ENCODE assay signal across 8 mouse cellular contexts in the genomic region with DNA sequence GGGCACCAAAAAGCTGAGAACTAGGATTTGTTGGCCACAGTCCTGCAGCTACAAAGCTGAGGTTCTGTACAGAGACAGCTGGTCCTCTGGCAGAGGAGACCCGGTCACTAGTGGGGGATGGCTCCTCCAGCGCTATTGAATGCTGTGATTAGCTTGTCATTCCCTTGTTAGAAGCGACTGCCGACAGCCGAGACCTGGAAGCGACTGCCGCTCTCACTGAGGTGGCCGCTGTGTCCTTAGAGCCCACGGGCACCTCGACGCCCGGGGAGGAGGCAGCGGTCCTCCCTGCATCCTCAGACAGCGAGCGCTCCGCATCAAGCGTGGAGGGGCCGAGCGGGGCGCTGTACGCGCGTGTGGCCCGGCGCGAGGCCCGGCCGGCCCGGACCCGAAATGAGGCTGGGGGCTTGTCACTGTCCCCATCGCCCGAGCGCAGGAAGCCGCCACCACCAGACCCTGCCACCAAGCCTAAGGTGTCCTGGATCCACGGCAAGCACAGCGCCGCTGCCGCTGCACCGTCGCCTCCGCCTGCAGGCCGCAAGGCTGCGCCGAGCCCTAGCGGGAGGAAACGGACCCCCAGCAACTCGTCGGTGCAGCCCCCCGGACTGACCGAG. TPM values are rescaled to one million over a fixed set of nuclear protein-coding genes. Genes with fewer than 3 reads are reported as not detected.
A peak's percentile ranks its signal among the peaks of the same experiment; 100 is the strongest.
DNase-seq lines count a peak whose midpoint lies in the region; ATAC-seq and TF ChIP-seq lines count a peak whose summit lies in the region.

No protein-coding gene starts in this region.

- H3K9me3 ChIP-seq in kidney, embryonic 14.5 days (ENCODE audit: control insufficient read depth, low read length): no peaks in the 10 kb centered on the region
- no peaks in the 10 kb centered on the region for H3K9me3 ChIP-seq in ES-Bruce4 (replicated peaks; ENCODE audit: control insufficient read depth, insufficient read depth, low read length, poor library complexity, severe bottlenecking)
- no peaks in the 10 kb centered on the region for H3K9me3 ChIP-seq in embryonic facial prominence, embryonic 11.5 days (replicated peaks; ENCODE audit: control insufficient read depth, low read length)
- H3K9me3 ChIP-seq in hindbrain, postnatal 0 days (ENCODE audit: low read length): no peaks in the 10 kb centered on the region
- no peaks in the 10 kb centered on the region for H3K9me3 ChIP-seq in midbrain, embryonic 12.5 days

- peak overlapping the region; percentile 73 for H3K9ac ChIP-seq in kidney, embryonic 14.5 days (ENCODE audit: low read depth, low read length)
- H3K9ac ChIP-seq in ES-Bruce4 (ENCODE audit: low read depth, poor library complexity, severe bottlenecking): peak overlapping the region; percentile 78
- peak overlapping the region; percentile 71 for H3K9ac ChIP-seq in embryonic facial prominence, embryonic 11.5 days (replicated peaks; ENCODE audit: low read length)
- peak overlapping the region; percentile 78 for H3K9ac ChIP-seq in hindbrain, postnatal 0 days (replicated peaks; ENCODE audit: low read length)
- peak overlapping the region; percentile 93 for H3K9ac ChIP-seq in midbrain, embryonic 12.5 days (replicated peaks)

- ATAC-seq in kidney, embryonic 14.5 days (ENCODE audit: low FRiP score, low TSS enrichment): peak; percentile 10; the same call in 1 of the 2 replicates
- no peak for ATAC-seq in embryonic facial prominence, embryonic 11.5 days (replicated peaks; ENCODE audit: insufficient number of reproducible peaks, low FRiP score, low TSS enrichment, low read depth)
- ATAC-seq in hindbrain, postnatal 0 days: peak; percentile 2; the same call in 1 of the 2 replicates
- peak; percentile 16 for ATAC-seq in midbrain, embryonic 12.5 days (ENCODE audit: low FRiP score, low read depth)

- 7% methylated on average over 39 of the region's 50 CpGs for WGBS in kidney, embryonic 14.5 days
- 2% methylated on average over 27 of the region's 50 CpGs for whole genome bisulfite sequencing in embryonic facial prominence, embryonic 11.5 days
- 2% methylated on average over 49 of the region's 50 CpGs for WGBS in hindbrain, postnatal 0 days
- 2% methylated on average over 38 of the region's 50 CpGs for WGBS in midbrain, embryonic 12.5 days

- peak overlapping the region; percentile 42 for H3K4me3 ChIP-seq in kidney, embryonic 14.5 days (ENCODE audit: low read length)
- peak overlapping the region; percentile 62 for H3K4me3 ChIP-seq in ES-Bruce4 (ENCODE audit: low read depth, low read length)
- peak overlapping the region; percentile 43 for H3K4me3 ChIP-seq in embryonic facial prominence, embryonic 11.5 days (ENCODE audit: low read depth, low read length)
- peak overlapping the region; percentile 63 for H3K4me3 ChIP-seq in hindbrain, postnatal 0 days (ENCODE audit: low read length)
- peak overlapping the region; percentile 65 for H3K4me3 ChIP-seq in midbrain, embryonic 12.5 days

- peaks cover 46% of the 10 kb centered on the region for H3K27me3 ChIP-seq in kidney, embryonic 14.5 days (ENCODE audit: control insufficient read depth, insufficient read depth, low read length)
- peaks cover 8% of the 10 kb centered on the region for H3K27me3 ChIP-seq in ES-Bruce4 (ENCODE audit: control insufficient read depth, insufficient read depth, low read length, poor library complexity, severe bottlenecking)
- H3K27me3 ChIP-seq in embryonic facial prominence, embryonic 11.5 days (ENCODE audit: control insufficient read depth, insufficient read depth, low read length): peaks cover 31% of the 10 kb centered on the region
- H3K27me3 ChIP-seq in hindbrain, postnatal 0 days (ENCODE audit: insufficient read depth, low read length): peaks cover 40% of the 10 kb centered on the region
- H3K27me3 ChIP-seq in midbrain, embryonic 12.5 days: peaks cover 91% of the 10 kb centered on the region

- peaks cover 12% of the 10 kb centered on the region for H3K36me3 ChIP-seq in kidney, embryonic 14.5 days (ENCODE audit: control insufficient read depth, insufficient read depth, low read length)
- H3K36me3 ChIP-seq in ES-Bruce4 (ENCODE audit: control insufficient read depth, insufficient read depth, low read length, poor library complexity, severe bottlenecking): no peaks in the 10 kb centered on the region
- H3K36me3 ChIP-seq in embryonic facial prominence, embryonic 11.5 days (replicated peaks; ENCODE audit: control insufficient read depth, insufficient read depth, low read depth, low read length): no peaks in the 10 kb centered on the region; the same call in 1 of the 2 replicates
- no peaks in the 10 kb centered on the region for H3K36me3 ChIP-seq in hindbrain, postnatal 0 days (ENCODE audit: insufficient read depth, low read length)
- H3K36me3 ChIP-seq in midbrain, embryonic 12.5 days: no peaks in the 10 kb centered on the region

- TF ChIP-seq CTCF in ES-Bruce4 (IDR thresholded peaks at IDR 0.05; ENCODE audit: low read depth, low read length): no peak
- no peak for TF ChIP-seq CTCF in hindbrain, postnatal 0 days (IDR thresholded peaks at IDR 0.05; ENCODE audit: low read depth)

- no peak for DNase-seq in kidney, postnatal 25 days
- peak; percentile 43 for DNase-seq in embryonic facial prominence, embryonic 11.5 days (ENCODE audit: low spot score)
- peak; percentile 37 for DNase-seq in hindbrain, postnatal 0 days (ENCODE audit: low spot score)
- DNase-seq in ovary, postnatal 14 days (ENCODE audit: low spot score): no peak
- no peak for DNase-seq in Muller cell, postnatal 12 days (ENCODE audit: inconsistent ontology term)

- H3K4me1 ChIP-seq in kidney, embryonic 14.5 days (ENCODE audit: control insufficient read depth, insufficient read depth, low read length): peaks cover 57% of the 10 kb centered on the region
- H3K4me1 ChIP-seq in ES-Bruce4 (ENCODE audit: control insufficient read depth, insufficient read depth, low read length): peaks cover 6% of the 10 kb centered on the region
- H3K4me1 ChIP-seq in embryonic facial prominence, embryonic 11.5 days (ENCODE audit: control insufficient read depth, insufficient read depth, low read length): peaks cover 42% of the 10 kb centered on the region
- H3K4me1 ChIP-seq in hindbrain, postnatal 0 days (ENCODE audit: insufficient read depth, low read length): peaks cover 31% of the 10 kb centered on the region
- peaks cover 51% of the 10 kb centered on the region for H3K4me1 ChIP-seq in midbrain, embryonic 12.5 days

- H3K4me2 ChIP-seq in kidney, embryonic 14.5 days (replicated peaks; ENCODE audit: low read depth, low read length): peak overlapping the region; percentile 82
- peak overlapping the region; percentile 91 for H3K4me2 ChIP-seq in embryonic facial prominence, embryonic 11.5 days (ENCODE audit: low read depth, low read length)
- H3K4me2 ChIP-seq in hindbrain, postnatal 0 days (ENCODE audit: low read depth, low read length): peak overlapping the region; percentile 91
- H3K4me2 ChIP-seq in midbrain, embryonic 12.5 days (replicated peaks): peak overlapping the region; percentile 98

- no peak for TF ChIP-seq EP300 in ES-Bruce4 (IDR thresholded peaks at IDR 0.05; ENCODE audit: insufficient read depth, low read depth, low read length)

- no peak for TF ChIP-seq POLR2A in ES-Bruce4 (IDR thresholded peaks at IDR 0.05; ENCODE audit: insufficient read depth, low read length)

- no peak overlapping the region for H3K27ac ChIP-seq in kidney, embryonic 14.5 days (ENCODE audit: low read depth, low read length)
- H3K27ac ChIP-seq in ES-Bruce4 (ENCODE audit: insufficient read depth, low read length): no peak overlapping the region
- H3K27ac ChIP-seq in embryonic facial prominence, embryonic 11.5 days (replicated peaks; ENCODE audit: low read depth, low read length): peak overlapping the region; percentile 68; the same call in 1 of the 2 replicates
- H3K27ac ChIP-seq in hindbrain, postnatal 0 days: peak overlapping the region; percentile 86
- peak overlapping the region; percentile 77 for H3K27ac ChIP-seq in midbrain, embryonic 12.5 days (replicated peaks)

RNA-seq across cellular contexts. Expression of a gene that starts 9.6 kb away (rescaled TPM):
- 17.2 and 19.6 TPM in 2 replicates for polyA plus RNA-seq in kidney, embryonic 14.5 days (2014; fragmentation: Nextera tagmentation; extraction: Ambion mirVana)
- 5.8 and 6.5 TPM in 2 replicates for polyA plus RNA-seq in ES-Bruce4 (2011; ENCODE audit: insufficient read depth, insufficient read length, low read depth, missing spikeins)
- 13.5 and 15.3 TPM in 2 replicates for polyA plus RNA-seq in embryonic facial prominence, embryonic 11.5 days (2014; fragmentation: Nextera tagmentation; extraction: Ambion mirVana)
- 15.5 and 15.6 TPM in 2 replicates for total RNA-seq in hindbrain, postnatal 0 days (2014; rRNA removed)
- polyA plus RNA-seq in hindbrain, postnatal 0 days (2015; fragmentation: Nextera tagmentation; extraction: Ambion mirVana): 2.0 and 2.3 TPM in 2 replicates
- polyA plus RNA-seq in midbrain, embryonic 12.5 days (2016; fragmentation: Nextera tagmentation; extraction: Ambion mirVana): 10.1 and 12.1 TPM in 2 replicates

RNA-seq across cellular contexts. Expression of a gene that starts 26.2 kb away (rescaled TPM):
- not detected in 2 replicates for polyA plus RNA-seq in kidney, embryonic 14.5 days (2014; fragmentation: Nextera tagmentation; extraction: Ambion mirVana)
- polyA plus RNA-seq in ES-Bruce4 (2011; ENCODE audit: insufficient read depth, insufficient read length, low read depth, missing spikeins): not detected in 2 replicates
- polyA plus RNA-seq in embryonic facial prominence, embryonic 11.5 days (2014; fragmentation: Nextera tagmentation; extraction: Ambion mirVana): not detected in 2 replicates
- 6.1 and 9.1 TPM in 2 replicates for total RNA-seq in hindbrain, postnatal 0 days (2014; rRNA removed)
- 6.3 and 6.4 TPM in 2 replicates for polyA plus RNA-seq in hindbrain, postnatal 0 days (2015; fragmentation: Nextera tagmentation; extraction: Ambion mirVana)
- polyA plus RNA-seq in midbrain, embryonic 12.5 days (2016; fragmentation: Nextera tagmentation; extraction: Ambion mirVana): 0.45 and 0.55 TPM in 2 replicates

RNA-seq across cellular contexts. Expression of a gene that starts 31.5 kb away (rescaled TPM):
- 2.7 and 2.9 TPM in 2 replicates for polyA plus RNA-seq in kidney, embryonic 14.5 days (2014; fragmentation: Nextera tagmentation; extraction: Ambion mirVana)
- not detected in 2 replicates for polyA plus RNA-seq in ES-Bruce4 (2011; ENCODE audit: insufficient read depth, insufficient read length, low read depth, missing spikeins)
- 1.7 and 2.0 TPM in 2 replicates for polyA plus RNA-seq in embryonic facial prominence, embryonic 11.5 days (2014; fragmentation: Nextera tagmentation; extraction: Ambion mirVana)
- total RNA-seq in hindbrain, postnatal 0 days (2014; rRNA removed): 3.3 and 7.0 TPM in 2 replicates
- polyA plus RNA-seq in hindbrain, postnatal 0 days (2015; fragmentation: Nextera tagmentation; extraction: Ambion mirVana): 1.9 TPM in 2 replicates
- 4.4 and 5.8 TPM in 2 replicates for polyA plus RNA-seq in midbrain, embryonic 12.5 days (2016; fragmentation: Nextera tagmentation; extraction: Ambion mirVana)

RNA-seq across cellular contexts. Expression of a gene that starts 47.3 kb away (rescaled TPM):
- polyA plus RNA-seq in kidney, embryonic 14.5 days (2014; fragmentation: Nextera tagmentation; extraction: Ambion mirVana): 42.6 and 70.3 TPM in 2 replicates
- polyA plus RNA-seq in ES-Bruce4 (2011; ENCODE audit: insufficient read depth, insufficient read length, low read depth, missing spikeins): 40.2 and 44.0 TPM in 2 replicates
- 48.0 and 58.1 TPM in 2 replicates for polyA plus RNA-seq in embryonic facial prominence, embryonic 11.5 days (2014; fragmentation: Nextera tagmentation; extraction: Ambion mirVana)
- 176 and 190 TPM in 2 replicates for total RNA-seq in hindbrain, postnatal 0 days (2014; rRNA removed)
- 69.6 and 80.5 TPM in 2 replicates for polyA plus RNA-seq in hindbrain, postnatal 0 days (2015; fragmentation: Nextera tagmentation; extraction: Ambion mirVana)
- 52.8 and 57.9 TPM in 2 replicates for polyA plus RNA-seq in midbrain, embryonic 12.5 days (2016; fragmentation: Nextera tagmentation; extraction: Ambion mirVana)

Comparison
In these comparisons a context has a peak if more than half of its experiments do, and no peak if none do; other contexts are left out.
1. H3K27ac ChIP-seq: peak in embryonic facial prominence, embryonic 11.5 days (single experiment), hindbrain, postnatal 0 days (single experiment) and midbrain, embryonic 12.5 days (single experiment); none in kidney, embryonic 14.5 days (single experiment) and ES-Bruce4 (single experiment).
2. DNase-seq: peak in embryonic facial prominence, embryonic 11.5 days (single experiment) and hindbrain, postnatal 0 days (single experiment); none in kidney, postnatal 25 days (0 of 2), ovary, postnatal 14 days (single experiment) and Muller cell, postnatal 12 days (single experiment).
3. Peak in every context shown above with its lines, with median percentiles within 50 percentile points of each other: H3K4me2 ChIP-seq, H3K4me3 ChIP-seq and H3K9ac ChIP-seq.